Mouse (Mus musculus) heart, adult 2 months (tissue): ENCODE results near the gene Gpr82.

Experiments
- CTCF ChIP-seq: fragments of 200-600 bp; IDR thresholded peaks from 2 replicates; pipeline ENCODE4 v1.8.1; 2022; ENCODE audit warnings: antibody characterized with exemption, mild to moderate bottlenecking, moderate library complexity
- EP300 ChIP-seq: fragments of 200-500 bp; IDR thresholded peaks from 2 replicates; pipeline ENCODE4 v1.6.1; 2011; ENCODE audit warnings: low read depth, low read length, control low read depth; ENCODE audit not compliant: insufficient read depth
- POLR2A ChIP-seq: fragments of 200-500 bp; IDR thresholded peaks from 2 replicates; pipeline ENCODE4 v1.6.1; 2011; ENCODE audit warnings: mild to moderate bottlenecking, low read depth, low read length, control low read depth; ENCODE audit not compliant: insufficient read depth

DNA sequence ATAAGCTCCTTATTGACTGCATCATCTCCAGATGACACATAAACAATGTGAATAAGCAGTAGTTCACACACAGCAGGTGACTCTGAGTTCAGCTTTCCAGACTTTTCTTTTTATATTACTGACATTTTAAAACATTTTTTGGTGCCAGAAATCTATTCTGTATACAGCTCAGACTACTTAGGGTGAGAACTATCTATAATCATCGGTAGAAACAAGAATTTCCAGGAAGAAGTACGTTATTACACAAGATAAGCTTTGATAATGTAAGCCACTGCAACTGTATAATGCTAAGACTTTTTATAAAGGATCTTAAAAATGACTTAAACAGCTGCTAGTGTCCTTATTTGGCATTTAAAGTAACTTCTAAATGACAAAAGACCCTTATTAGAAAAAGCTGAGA lies 49.0 kb upstream of the Gpr82 start:
- no peak for TF ChIP-seq POLR2A
- no peak for TF ChIP-seq EP300
- TF ChIP-seq CTCF = no peak
